Mouse (Mus musculus) adrenal gland, postnatal 0 days (tissue): ENCODE measurements around the gene Erbin. TPM values are rescaled to one million over a fixed set of nuclear protein-coding genes. Genes with fewer than 3 reads are reported as not detected.

Source experiments
- polyA plus RNA-seq: library from polyadenylated mRNA; unstranded; fragments of >200 nt; fragmentation: Nextera tagmentation; extraction: Ambion mirVana; gene quantifications from 2 replicates; pipeline ENCODE4 v1.2.1, GENCODE M21; 2015

The Erbin gene
- 13.4 and 15.5 TPM in 2 replicates for polyA plus RNA-seq

GRCm38 (mm10) chr13:103920261-103920932 lies at the start of gene Erbin:
TSS of gene Erbin (minus strand) at chr13:103920514.

GRCm38 (mm10) chr13:103774119-103774757 lies 146.1 kb downstream of the Erbin start, which contains the start of gene Srek1:
TSS of gene Srek1 (minus strand) at chr13:103774608.

Other genes starting within 250 kb of the Erbin start
- gene Srek1, start 145.9 kb downstream of the Erbin start, polyA plus RNA-seq: 23.2 and 37.2 TPM in 2 replicates
- 16.2 and 16.8 TPM in 2 replicates for gene Nln, start 189.1 kb upstream of the Erbin start, polyA plus RNA-seq
- 5.9 and 8.4 TPM in 2 replicates for gene Sgtb, start 189.2 kb upstream of the Erbin start, polyA plus RNA-seq